Mouse (Mus musculus): ENCODE data around the gene Stxbp1. TPM values are rescaled to one million over a fixed set of nuclear protein-coding genes. Genes with fewer than 3 reads are reported as not detected.

Stxbp1 gene
- polyA plus RNA-seq, 1 experiment from 2014 or later: 26.8 TPM

DNA sequence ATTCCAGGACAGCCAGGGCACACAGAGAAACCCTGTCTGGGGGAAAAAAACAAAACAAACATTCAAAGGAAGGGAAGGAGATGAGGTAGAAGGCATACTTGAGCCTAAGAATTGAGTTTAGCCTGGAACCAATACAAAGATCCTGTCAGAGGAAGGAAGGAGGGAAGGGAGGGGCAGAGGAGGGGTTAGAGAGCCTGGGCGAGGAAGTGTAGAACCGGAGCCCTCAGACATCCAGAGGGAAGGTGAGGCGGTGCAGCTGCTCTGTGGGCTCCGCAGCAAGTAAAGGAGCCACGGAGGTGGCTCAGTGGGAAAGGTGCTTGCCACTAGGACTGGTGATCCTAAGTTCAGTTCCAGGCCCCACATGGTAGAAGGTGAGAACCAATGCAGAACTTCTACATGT, 5.9 kb downstream of the Stxbp1 start:
- no peaks in the 10 kb centered on the region for H3K27me3 ChIP-seq (replicated peaks; ENCODE audit: control insufficient read depth, insufficient read depth, low read length)
- ATAC-seq (ENCODE audit: low read depth) (no peak), DNase-seq (ENCODE audit: low spot score) (no peak)
- no peak overlapping the region for H3K4me3 ChIP-seq (ENCODE audit: low read depth, low read length)
- no peak overlapping the region for H3K9ac ChIP-seq (ENCODE audit: low read depth, low read length)
- 59% methylated on average over 5 of the region's 5 CpGs for WGBS
- no peak overlapping the region for H3K4me2 ChIP-seq (ENCODE audit: low read depth, low read length)
- peaks cover 4% of the 10 kb centered on the region for H3K4me1 ChIP-seq (ENCODE audit: control insufficient read depth, insufficient read depth, low read length)
- no peaks in the 10 kb centered on the region for H3K36me3 ChIP-seq (ENCODE audit: control insufficient read depth, insufficient read depth, low read length)
- no peak overlapping the region for H3K27ac ChIP-seq (replicated peaks; ENCODE audit: low read depth, low read length)
- H3K9me3 ChIP-seq (ENCODE audit: control insufficient read depth, low read length): no peaks in the 10 kb centered on the region

DNA sequence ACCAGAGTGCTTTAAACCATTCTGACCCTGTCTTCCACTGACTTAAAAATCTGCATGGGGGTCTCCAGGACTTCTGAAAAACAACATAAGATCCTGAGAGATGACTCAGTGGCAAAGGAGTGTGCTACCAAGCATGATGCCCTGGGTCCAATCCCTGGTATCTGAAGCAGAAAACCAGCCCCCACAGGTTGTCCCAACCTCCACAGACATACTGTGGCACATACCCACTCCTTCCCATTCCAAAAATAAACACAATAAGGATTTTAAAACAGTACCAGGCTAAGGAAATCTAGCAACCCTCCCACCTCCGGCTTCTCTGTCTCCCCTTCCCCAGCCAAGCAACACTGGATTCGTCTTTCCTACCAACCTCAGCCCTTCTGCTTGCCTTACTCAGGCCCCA, 7.8 kb downstream of the Stxbp1 start:
- Histone ChIP-seq H3K27me3 (replicated peaks; ENCODE audit: control insufficient read depth, insufficient read depth, low read length) (no peaks in the 10 kb centered on the region), H3K4me2 (ENCODE audit: low read depth, low read length) (no peak overlapping the region), H3K36me3 (ENCODE audit: control insufficient read depth, insufficient read depth, low read length) (no peaks in the 10 kb centered on the region), H3K4me3 (ENCODE audit: low read depth, low read length) (no peak overlapping the region), H3K27ac (replicated peaks; ENCODE audit: low read depth, low read length) (no peak overlapping the region), H3K9me3 (ENCODE audit: control insufficient read depth, low read length) (no peaks in the 10 kb centered on the region), H3K4me1 (ENCODE audit: control insufficient read depth, insufficient read depth, low read length) (peaks cover 4% of the 10 kb centered on the region; the same call in 1 of the 2 replicates), H3K9ac (ENCODE audit: low read depth, low read length) (no peak overlapping the region)
- no peak for DNase-seq (ENCODE audit: low spot score)
- no peak for ATAC-seq (ENCODE audit: low read depth)
- 56% methylated on average over 2 of the region's 2 CpGs for WGBS

DNA sequence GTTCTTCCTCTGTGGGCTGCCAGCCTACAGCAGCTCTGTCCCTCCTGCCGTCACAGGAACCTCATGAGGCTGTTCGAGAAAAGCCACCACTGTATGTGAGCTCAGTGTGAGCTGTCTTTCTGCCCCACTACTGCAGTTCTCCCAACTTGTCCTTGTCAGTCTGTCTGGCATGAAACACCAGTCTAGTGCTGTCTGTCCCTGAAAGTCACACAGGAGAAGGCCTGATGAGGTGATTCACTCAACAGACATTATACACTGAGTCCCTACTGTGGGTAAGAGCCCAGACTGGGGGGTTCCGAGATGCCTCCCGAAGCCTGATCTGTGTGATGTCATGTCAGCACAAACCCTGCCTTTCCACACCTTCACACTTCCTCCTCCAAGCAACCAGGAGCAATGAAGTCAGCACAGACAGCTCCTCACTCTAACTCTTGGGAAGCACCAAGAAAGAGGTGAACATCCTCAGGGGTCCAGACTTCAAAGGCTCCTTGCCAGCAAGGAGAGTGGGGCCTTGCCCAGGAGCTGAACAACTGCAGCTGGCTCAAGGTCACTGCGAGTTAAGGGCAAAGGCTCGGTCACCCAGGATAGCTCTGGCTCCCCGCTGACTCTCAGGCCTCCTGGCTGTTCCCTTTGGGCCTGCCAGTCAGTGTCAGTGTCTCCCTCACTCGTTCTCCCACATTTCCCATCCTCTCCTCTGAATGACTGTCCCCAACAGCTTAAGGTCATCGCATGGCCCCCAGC, 8.7 kb downstream of the Stxbp1 start:
- no peak overlapping the region for H3K4me2 ChIP-seq (ENCODE audit: low read depth, low read length)
- no peak overlapping the region for H3K4me3 ChIP-seq (ENCODE audit: low read depth, low read length)
- H3K27ac ChIP-seq (replicated peaks; ENCODE audit: low read depth, low read length): no peak overlapping the region
- H3K27me3 ChIP-seq (replicated peaks; ENCODE audit: control insufficient read depth, insufficient read depth, low read length): no peaks in the 10 kb centered on the region
- no peak for DNase-seq (ENCODE audit: low spot score)
- H3K9ac ChIP-seq (ENCODE audit: low read depth, low read length): no peak overlapping the region
- ATAC-seq (ENCODE audit: low read depth): no peak
- no peaks in the 10 kb centered on the region for H3K36me3 ChIP-seq (ENCODE audit: control insufficient read depth, insufficient read depth, low read length)
- 52% methylated on average over 9 of the region's 9 CpGs for WGBS
- H3K4me1 ChIP-seq (ENCODE audit: control insufficient read depth, insufficient read depth, low read length): peaks cover 7% of the 10 kb centered on the region
- no peaks in the 10 kb centered on the region for H3K9me3 ChIP-seq (ENCODE audit: control insufficient read depth, low read length)

DNA sequence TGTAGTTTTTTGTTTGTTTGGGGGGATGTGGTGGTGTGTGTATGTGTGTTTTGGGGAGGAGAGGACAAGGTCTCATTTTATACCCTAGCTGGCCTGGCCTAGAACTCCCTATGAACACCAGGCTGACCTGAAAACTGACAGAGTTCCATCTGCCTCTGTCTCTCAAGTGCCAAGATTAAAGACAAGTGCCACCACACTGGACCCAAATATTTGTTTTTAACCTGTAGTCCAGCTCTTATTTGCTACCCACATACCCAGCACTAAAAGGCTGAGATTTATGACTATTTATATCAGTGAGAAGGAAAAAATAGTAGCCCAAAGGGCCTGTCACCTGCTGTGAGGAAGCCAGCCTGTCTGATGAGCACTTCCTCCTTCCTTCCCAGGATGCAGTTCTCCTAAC, 11.5 kb downstream of the Stxbp1 start:
- no peak overlapping the region for H3K9ac ChIP-seq (ENCODE audit: low read depth, low read length)
- H3K9me3 ChIP-seq (ENCODE audit: control insufficient read depth, low read length): no peaks in the 10 kb centered on the region
- DNase-seq (ENCODE audit: low spot score) (no peak), ATAC-seq (ENCODE audit: low read depth) (no peak)
- H3K27ac ChIP-seq (replicated peaks; ENCODE audit: low read depth, low read length): no peak overlapping the region
- no peak overlapping the region for H3K4me3 ChIP-seq (ENCODE audit: low read depth, low read length)
- peaks cover 7% of the 10 kb centered on the region for H3K4me1 ChIP-seq (ENCODE audit: control insufficient read depth, insufficient read depth, low read length)
- H3K27me3 ChIP-seq (replicated peaks; ENCODE audit: control insufficient read depth, insufficient read depth, low read length): no peaks in the 10 kb centered on the region
- H3K4me2 ChIP-seq (ENCODE audit: low read depth, low read length): no peak overlapping the region
- H3K36me3 ChIP-seq (ENCODE audit: control insufficient read depth, insufficient read depth, low read length): no peaks in the 10 kb centered on the region

DNA sequence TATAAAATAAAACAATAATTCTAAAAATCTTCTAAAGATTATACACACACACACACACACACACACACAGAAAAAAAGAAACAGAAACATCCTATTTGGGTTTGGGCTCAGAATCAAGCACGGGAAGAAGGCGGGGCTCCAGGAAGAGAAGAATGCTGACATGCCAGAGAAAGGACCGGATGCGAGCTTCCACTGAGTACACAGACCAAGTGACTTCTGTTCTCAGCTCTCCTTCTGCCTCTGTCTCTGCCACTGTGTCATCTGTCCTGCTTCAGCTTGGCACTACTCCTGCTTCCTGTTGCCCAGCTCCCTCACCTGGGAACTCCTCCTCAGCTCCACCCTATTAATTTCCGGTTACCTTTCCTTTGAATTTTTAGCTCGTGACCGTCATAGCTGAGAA, 12.5 kb downstream of the Stxbp1 start:
- Histone ChIP-seq H3K27ac (replicated peaks; ENCODE audit: low read depth, low read length) (peak overlapping the region; percentile 59), H3K4me3 (ENCODE audit: low read depth, low read length) (no peak overlapping the region), H3K9ac (ENCODE audit: low read depth, low read length) (no peak overlapping the region), H3K36me3 (ENCODE audit: control insufficient read depth, insufficient read depth, low read length) (no peaks in the 10 kb centered on the region), H3K4me1 (ENCODE audit: control insufficient read depth, insufficient read depth, low read length) (peaks cover 7% of the 10 kb centered on the region), H3K4me2 (ENCODE audit: low read depth, low read length) (peak overlapping the region; percentile 17; the same call in 1 of the 2 replicates), H3K27me3 (replicated peaks; ENCODE audit: control insufficient read depth, insufficient read depth, low read length) (no peaks in the 10 kb centered on the region), H3K9me3 (ENCODE audit: control insufficient read depth, low read length) (no peaks in the 10 kb centered on the region)
- peak; percentile 62 for DNase-seq (ENCODE audit: low spot score)
- 30% methylated on average over 7 of the region's 7 CpGs for WGBS
- 0 out of 2 replicates have a peak, but pooled peaks have one; percentile 12 for ATAC-seq (ENCODE audit: low read depth)

DNA sequence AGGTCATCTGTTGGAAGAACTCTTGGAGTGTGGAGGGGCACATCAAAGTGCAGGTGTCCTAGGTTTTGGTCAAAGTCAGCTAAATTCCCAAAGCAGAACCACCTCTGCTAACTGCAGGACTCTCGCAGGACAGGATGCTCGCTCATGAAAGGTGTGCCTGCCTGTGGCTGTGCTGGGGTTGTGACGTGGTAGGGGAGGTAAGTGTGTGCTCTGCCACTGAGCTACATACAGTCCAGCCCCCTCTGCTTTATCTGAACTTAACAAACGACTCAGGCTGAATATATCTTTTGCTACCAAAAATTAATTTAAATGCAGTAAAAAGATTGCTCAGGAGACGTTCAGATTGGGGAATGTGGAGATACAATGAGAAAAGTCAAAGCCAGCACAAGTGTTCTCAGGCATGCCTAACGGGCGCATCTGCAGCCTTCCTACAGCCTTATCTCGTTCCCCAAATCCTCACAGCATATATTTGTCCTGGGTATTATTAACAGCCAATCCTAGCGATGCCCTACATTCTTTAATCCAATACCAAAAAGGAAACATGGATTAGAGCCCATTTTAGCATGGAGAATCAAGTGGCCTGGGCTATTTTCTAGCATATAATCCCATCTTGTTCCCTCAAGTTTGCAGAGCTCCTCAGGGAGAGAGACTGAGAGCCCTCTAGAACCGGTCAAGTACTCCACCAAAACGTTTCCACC, 17.9 kb downstream of the Stxbp1 start:
- 78% methylated on average over 11 of the region's 11 CpGs for WGBS
- Histone ChIP-seq H3K36me3 (ENCODE audit: control insufficient read depth, insufficient read depth, low read length) (no peaks in the 10 kb centered on the region), H3K27me3 (replicated peaks; ENCODE audit: control insufficient read depth, insufficient read depth, low read length) (no peaks in the 10 kb centered on the region), H3K9me3 (ENCODE audit: control insufficient read depth, low read length) (no peaks in the 10 kb centered on the region), H3K4me1 (ENCODE audit: control insufficient read depth, insufficient read depth, low read length) (peaks cover 3% of the 10 kb centered on the region; the same call in 1 of the 2 replicates), H3K27ac (replicated peaks; ENCODE audit: low read depth, low read length) (no peak overlapping the region), H3K4me2 (ENCODE audit: low read depth, low read length) (no peak overlapping the region), H3K9ac (ENCODE audit: low read depth, low read length) (no peak overlapping the region), H3K4me3 (ENCODE audit: low read depth, low read length) (no peak overlapping the region)
- DNase-seq (ENCODE audit: low spot score): no peak
- no peak for ATAC-seq (ENCODE audit: low read depth)

DNA sequence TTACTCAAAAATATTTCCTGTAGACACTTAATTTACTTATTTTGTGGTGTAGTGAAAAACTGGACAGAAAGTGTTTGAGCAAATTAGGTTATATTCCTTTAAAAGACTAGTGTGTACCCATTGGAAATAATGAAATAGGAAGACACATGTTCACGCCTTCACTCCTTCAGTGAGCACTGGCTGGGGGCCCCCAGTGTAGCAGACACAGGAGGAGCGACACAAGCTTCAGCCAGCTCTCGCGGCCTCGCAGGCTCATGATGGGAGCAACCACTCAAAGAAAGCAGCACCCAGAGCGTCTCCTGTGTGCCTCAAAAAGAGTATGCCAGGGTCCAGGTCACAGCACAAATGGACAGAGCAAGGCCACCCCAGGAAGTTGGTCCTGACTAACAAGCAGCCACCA, 21.2 kb downstream of the Stxbp1 start:
- WGBS: 93% methylated on average over 6 of the region's 6 CpGs
- H3K27ac ChIP-seq (replicated peaks; ENCODE audit: low read depth, low read length): no peak overlapping the region
- no peaks in the 10 kb centered on the region for H3K9me3 ChIP-seq (ENCODE audit: control insufficient read depth, low read length)
- H3K4me3 ChIP-seq (ENCODE audit: low read depth, low read length): no peak overlapping the region
- H3K27me3 ChIP-seq (replicated peaks; ENCODE audit: control insufficient read depth, insufficient read depth, low read length): no peaks in the 10 kb centered on the region
- H3K36me3 ChIP-seq (ENCODE audit: control insufficient read depth, insufficient read depth, low read length): no peaks in the 10 kb centered on the region
- no peak overlapping the region for H3K4me2 ChIP-seq (ENCODE audit: low read depth, low read length)
- DNase-seq (ENCODE audit: low spot score): no peak
- no peak overlapping the region for H3K9ac ChIP-seq (ENCODE audit: low read depth, low read length)
- no peaks in the 10 kb centered on the region; the same call in 1 of the 2 replicates for H3K4me1 ChIP-seq (ENCODE audit: control insufficient read depth, insufficient read depth, low read length)
- no peak for ATAC-seq (ENCODE audit: low read depth)

DNA sequence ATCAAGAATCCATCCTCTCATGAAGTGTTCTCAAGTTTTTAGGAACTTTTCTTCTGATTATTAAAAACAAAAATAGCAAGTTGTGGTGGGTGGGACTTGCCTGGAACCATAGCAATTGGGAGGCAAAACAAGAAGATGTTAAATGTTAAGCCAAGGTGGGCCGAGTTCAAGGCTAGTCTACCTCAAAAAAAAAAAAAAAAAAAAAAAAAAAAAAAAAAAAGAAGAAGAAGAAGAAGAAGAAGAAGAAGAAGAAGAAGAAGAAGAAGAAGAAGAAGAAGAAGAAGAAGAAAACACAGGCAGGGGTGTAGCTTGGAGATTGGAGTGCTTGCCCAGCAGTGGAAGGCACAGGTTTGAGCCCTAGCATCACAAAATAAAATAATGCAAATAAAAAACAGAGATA, 22.3 kb downstream of the Stxbp1 start:
- no peak overlapping the region; the same call in 1 of the 2 replicates for H3K27ac ChIP-seq (replicated peaks; ENCODE audit: low read depth, low read length)

More for the DNA sequence above, 22.3 kb downstream of the Stxbp1 start:
- Histone ChIP-seq H3K9me3 (ENCODE audit: control insufficient read depth, low read length) (no peaks in the 10 kb centered on the region), H3K9ac (ENCODE audit: low read depth, low read length) (peak overlapping the region; percentile 30; the same call in 1 of the 2 replicates), H3K27me3 (replicated peaks; ENCODE audit: control insufficient read depth, insufficient read depth, low read length) (no peaks in the 10 kb centered on the region), H3K36me3 (ENCODE audit: control insufficient read depth, insufficient read depth, low read length) (no peaks in the 10 kb centered on the region), H3K4me2 (ENCODE audit: low read depth, low read length) (no peak overlapping the region), H3K4me3 (ENCODE audit: low read depth, low read length) (no peak overlapping the region), H3K4me1 (ENCODE audit: control insufficient read depth, insufficient read depth, low read length) (no peaks in the 10 kb centered on the region; the same call in 1 of the 2 replicates)
- 81% methylated on average over 1 of the region's 1 CpGs for WGBS
- ATAC-seq (ENCODE audit: low read depth) (no peak), DNase-seq (ENCODE audit: low spot score) (no peak)
